Mouse (Mus musculus) E14TG2a.4 (cell line): ENCODE measurements around the gene Hsd3b4.
"Not testable (repeated sequence)": the region's sequence is repeated elsewhere in the genome, so short reads cannot be mapped to it uniquely, and the experiment has no call there.

Experiments
- CTCF ChIP-seq: conservative IDR thresholded peaks from 2 replicates; pipeline ENCODE4 v1.5.1; 2014; ENCODE audit warnings: low read length
- NANOG ChIP-seq: IDR thresholded peaks from 2 replicates; pipeline ENCODE4 v1.6.1; 2014; ENCODE audit warnings: borderline replicate concordance, low read length, mixed read lengths
- POU5F1 ChIP-seq: IDR thresholded peaks from 2 replicates; pipeline ENCODE4 v1.6.1; 2014; ENCODE audit warnings: low read length, borderline replicate concordance

DNA sequence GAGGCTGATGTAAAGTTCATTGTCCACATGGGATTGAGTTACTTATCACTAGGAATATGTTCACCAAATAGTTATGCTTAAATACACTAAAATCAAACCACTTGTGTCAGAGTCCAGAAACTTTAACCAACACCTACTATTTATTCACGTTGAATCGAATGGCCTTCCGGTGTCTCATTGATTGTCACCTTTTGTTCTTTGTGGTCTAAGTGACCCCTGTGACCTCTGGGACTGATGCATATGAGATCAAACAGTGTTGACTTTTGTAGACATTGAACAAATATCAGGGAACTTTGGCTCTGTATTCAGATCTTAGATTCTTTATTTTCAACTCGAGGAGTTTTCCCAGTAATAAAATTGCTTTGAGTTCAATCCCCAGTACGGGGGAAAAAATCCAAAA lies 56.5 kb downstream of the Hsd3b4 start:
- not testable (repeated sequence) for TF ChIP-seq CTCF, NANOG, POU5F1
